Mouse (Mus musculus) ES-Bruce4 (cell line): ENCODE results near the gene Gm21060. TPM values are rescaled to one million over a fixed set of nuclear protein-coding genes. Genes with fewer than 3 reads are reported as not detected.
A peak's percentile ranks its signal among the peaks of the same experiment; 100 is the strongest.
"Not testable (repeated sequence)": the region's sequence is repeated elsewhere in the genome, so short reads cannot be mapped to it uniquely, and the experiment has no call there.

Experiments used
- H3K27ac ChIP-seq: 2 replicates; pipeline ENCODE4 v1.5.1; 2012; ENCODE audit warnings: low read length, inconsistent platforms; ENCODE audit not compliant: insufficient read depth
- H3K27me3 ChIP-seq: 2 replicates; pipeline ENCODE4 v1.6.1; 2012; ENCODE audit warnings: mild to moderate bottlenecking, low read length, inconsistent platforms; ENCODE audit not compliant: control insufficient read depth, poor library complexity, insufficient read depth, severe bottlenecking
- H3K36me3 ChIP-seq: 2 replicates; pipeline ENCODE4 v1.6.1; 2012; ENCODE audit warnings: inconsistent platforms, mild to moderate bottlenecking, low read length, moderate library complexity; ENCODE audit not compliant: control insufficient read depth, poor library complexity, insufficient read depth, severe bottlenecking
- H3K4me1 ChIP-seq: one replicate; pipeline ENCODE4 v1.8.1; 2011; ENCODE audit warnings: low read length; ENCODE audit not compliant: control insufficient read depth, insufficient read depth
- H3K4me3 ChIP-seq: 2 replicates; pipeline ENCODE4 v1.5.1; 2011; ENCODE audit warnings: low read depth, mild to moderate bottlenecking, low read length
- H3K9ac ChIP-seq: 2 replicates; pipeline ENCODE4 v1.6.1; 2012; ENCODE audit warnings: low read depth, mild to moderate bottlenecking, inconsistent platforms; ENCODE audit not compliant: poor library complexity, severe bottlenecking
- H3K9me3 ChIP-seq: replicated peaks from 2 replicates; pipeline ENCODE4 v1.6.1; 2012; ENCODE audit warnings: mild to moderate bottlenecking, low read length, inconsistent platforms; ENCODE audit not compliant: control insufficient read depth, poor library complexity, insufficient read depth, severe bottlenecking
- CTCF ChIP-seq: IDR thresholded peaks from one replicate; pipeline ENCODE4 v1.8.1; 2011; ENCODE audit warnings: low read depth, low read length
- EP300 ChIP-seq: IDR thresholded peaks from 2 replicates; pipeline ENCODE4 v1.6.1; 2011; ENCODE audit warnings: low read depth, low read length; ENCODE audit not compliant: insufficient read depth
- POLR2A ChIP-seq: IDR thresholded peaks from one replicate; pipeline ENCODE4 v1.8.1; 2011; ENCODE audit warnings: low read length; ENCODE audit not compliant: insufficient read depth
- polyA plus RNA-seq: library from polyadenylated mRNA; stranded (reverse); fragments of >200 nt; gene quantifications from 2 replicates; pipeline ENCODE4 v1.2.4, GENCODE M21; 2011; ENCODE audit warnings: low read depth; ENCODE audit not compliant: missing spikeins, insufficient read depth, insufficient read length

The Gm21060 gene
- polyA plus RNA-seq, 1 experiment, result 7.1 TPM

- H3K9me3 ChIP-seq, result no peaks in the 10 kb centered on the region
- H3K9ac ChIP-seq, result no peak overlapping the region
- no peak overlapping the region for H3K27ac ChIP-seq
- no peak overlapping the region for H3K4me3 ChIP-seq
- peaks cover 2% of the 10 kb centered on the region for H3K4me1 ChIP-seq
- no peaks in the 10 kb centered on the region for H3K27me3 ChIP-seq
- no peak for TF ChIP-seq EP300
- TF ChIP-seq POLR2A, result no peak
- TF ChIP-seq CTCF, result no peak
- H3K36me3 ChIP-seq, result no peaks in the 10 kb centered on the region
Measured at GRCm38 (mm10) chr19:61264933-61265332, 31.9 kb downstream of the Gm21060 start.

GRCm38 (mm10) chr19:61264227-61264626 lies 32.6 kb downstream of the Gm21060 start:
- Histone ChIP-seq H3K4me3 (no peak overlapping the region), H3K4me1 (no peaks in the 10 kb centered on the region), H3K27ac (no peak overlapping the region), H3K9me3 (no peaks in the 10 kb centered on the region), H3K27me3 (no peaks in the 10 kb centered on the region), H3K36me3 (no peaks in the 10 kb centered on the region), H3K9ac (no peak overlapping the region)
- TF ChIP-seq POLR2A, result no peak
- no peak for TF ChIP-seq EP300
- no peak for TF ChIP-seq CTCF

DNA sequence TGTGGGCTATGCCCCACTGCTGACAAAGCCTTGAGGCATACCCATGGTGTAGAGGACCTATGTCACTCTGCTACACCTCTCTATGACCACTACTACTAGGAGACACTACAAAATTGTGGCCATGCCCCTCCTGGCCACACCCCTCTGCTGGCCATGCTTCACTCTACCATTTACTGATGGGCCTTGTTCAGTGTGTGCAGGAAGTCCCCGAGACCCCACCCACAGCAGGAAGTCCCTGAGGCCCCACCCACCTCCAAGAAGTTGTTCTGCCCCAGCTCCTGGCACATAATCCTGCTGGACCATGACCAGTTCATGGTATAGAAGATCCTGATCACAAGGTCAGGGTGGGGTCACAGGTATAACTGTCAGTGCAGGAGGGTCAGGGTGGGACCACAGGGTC lies 35.6 kb downstream of the Gm21060 start:
- H3K9ac ChIP-seq, result no peak overlapping the region
- H3K9me3 ChIP-seq, result no peaks in the 10 kb centered on the region
- no peaks in the 10 kb centered on the region for H3K27me3 ChIP-seq
- no peaks in the 10 kb centered on the region for H3K36me3 ChIP-seq
- TF ChIP-seq POLR2A, result no peak
- no peak for TF ChIP-seq EP300
- no peak for TF ChIP-seq CTCF
- H3K4me3 ChIP-seq, result no peak overlapping the region
- H3K4me1 ChIP-seq, result no peaks in the 10 kb centered on the region
- H3K27ac ChIP-seq, result no peak overlapping the region

- Histone ChIP-seq H3K4me1 (no peaks in the 10 kb centered on the region), H3K27me3 (no peaks in the 10 kb centered on the region), H3K27ac (no peak overlapping the region), H3K36me3 (no peaks in the 10 kb centered on the region), H3K4me3 (peak overlapping the region; percentile 17; the same call in 1 of the 2 replicates), H3K9me3 (no peaks in the 10 kb centered on the region), H3K9ac (no peak overlapping the region)
- no peak for TF ChIP-seq EP300
- no peak for TF ChIP-seq CTCF
- TF ChIP-seq POLR2A, result no peak
Measured at GRCm38 (mm10) chr19:61257733-61258132, 39.1 kb downstream of the Gm21060 start.

DNA sequence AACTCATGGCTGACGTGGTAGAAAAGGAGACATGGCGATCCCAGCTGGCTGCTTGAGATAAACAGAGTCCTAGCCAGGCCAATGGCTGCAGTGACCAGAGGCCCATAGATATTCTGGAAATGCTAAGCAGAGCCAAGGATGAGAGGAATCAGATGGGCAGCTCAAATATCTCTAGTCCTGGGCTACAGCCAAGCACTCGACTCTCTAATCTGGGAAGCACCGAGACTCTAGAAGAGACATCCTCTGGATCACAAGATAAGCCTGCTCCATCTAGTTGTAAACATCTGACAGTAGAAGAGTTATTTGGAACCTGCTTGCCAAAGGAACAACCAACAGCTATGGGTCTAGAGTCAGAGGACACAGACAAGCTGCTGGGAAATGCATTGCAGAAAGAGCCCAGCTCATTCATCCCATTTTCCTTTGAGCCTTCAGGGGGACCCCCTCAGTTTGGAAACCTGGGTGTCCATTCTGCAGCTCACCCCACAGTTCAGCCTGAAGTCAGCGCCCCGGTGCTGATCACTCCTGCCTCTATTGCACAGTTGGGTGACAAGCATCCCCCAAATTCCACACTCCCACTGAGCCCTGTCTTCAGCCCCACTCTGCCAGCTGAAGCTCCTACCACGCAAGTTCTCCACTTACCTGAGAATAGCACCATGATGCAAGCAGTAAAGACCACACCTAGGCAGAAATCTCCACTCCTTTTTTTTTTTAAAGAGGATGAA lies 40.5 kb downstream of the Gm21060 start:
- Histone ChIP-seq H3K27ac (no peak overlapping the region), H3K9me3 (no peaks in the 10 kb centered on the region), H3K9ac (no peak overlapping the region), H3K27me3 (no peaks in the 10 kb centered on the region), H3K4me1 (no peaks in the 10 kb centered on the region), H3K36me3 (no peaks in the 10 kb centered on the region), H3K4me3 (no peak overlapping the region)
- TF ChIP-seq CTCF (no peak), EP300 (no peak), POLR2A (no peak)

GRCm38 (mm10) chr19:61247334-61247733 lies 49.5 kb downstream of the Gm21060 start:
- not testable (repeated sequence) for H3K9me3 ChIP-seq, H3K27ac ChIP-seq, H3K36me3 ChIP-seq, H3K9ac ChIP-seq, H3K4me3 ChIP-seq, H3K27me3 ChIP-seq, H3K4me1 ChIP-seq

Other genes with a start within 250 kb of the Gm21060 start
- gene Zfp950, start 156.2 kb downstream of the Gm21060 start, polyA plus RNA-seq, result 13.1 and 18.5 TPM in 2 replicates
- gene Gm7102, start 120.8 kb downstream of the Gm21060 start, polyA plus RNA-seq, result not detected in 2 replicates
- gene Gm6020, start 113.2 kb downstream of the Gm21060 start, polyA plus RNA-seq, result not detected in 2 replicates
- gene Csf2ra, start 68.6 kb downstream of the Gm21060 start, polyA plus RNA-seq, result 16.6 and 18.3 TPM in 2 replicates